Mouse (Mus musculus): ENCODE measurements around the gene Dok7. TPM values are rescaled to one million over a fixed set of nuclear protein-coding genes. Genes with fewer than 3 reads are reported as not detected.

The Dok7 gene
- polyA plus RNA-seq (2014; fragmentation: Nextera tagmentation; extraction: Ambion mirVana), result 7.9 and 8.8 TPM in 2 replicates

GRCm38 (mm10) chr5:35056604-35057432, at the start of gene Dok7:
Dok7 (plus strand) TSS chr5:35056766.
- Histone ChIP-seq H3K27ac (replicated peaks in 1 of 2; ENCODE audit: control insufficient read depth in 1 of 2, insufficient read depth in 1 of 2, low read depth in 2 of 2, low read length in 2 of 2) (peak within 1 kb of the TSS in 1 of 2 experiments; percentile 77; a peak in 2 of 4 replicates), H3K4me3 (ENCODE audit: control insufficient read depth in 1 of 2, insufficient read depth in 1 of 2, low read depth in 1 of 2, low read length in 2 of 2) (peak within 1 kb of the TSS; percentile 59 to 71), H3K9me3 (ENCODE audit: control insufficient read depth, low read length) (no peaks in the 10 kb centered on the region), H3K27me3 (ENCODE audit: control insufficient read depth, insufficient read depth, low read length) (peaks cover 11% of the 10 kb centered on the region; the same call in 1 of the 2 replicates), H3K4me1 (ENCODE audit: control insufficient read depth in 2 of 2, insufficient read depth in 2 of 2, low read length in 2 of 2) (peaks cover 23 to 39% of the 10 kb centered on the region in 2 experiments), H3K36me3 (ENCODE audit: control insufficient read depth, insufficient read depth, low read length) (no peaks in the 10 kb centered on the region), H3K4me2 (ENCODE audit: low read length) (peak within 1 kb of the TSS; percentile 94), H3K9ac (ENCODE audit: low read length) (peak within 1 kb of the TSS; percentile 87)
- ATAC-seq (ENCODE audit: insufficient number of reproducible peaks, insufficient read depth, low FRiP score, low read depth), result peak; percentile 66
- 1% methylated on average over 58 of the region's 74 CpGs for WGBS

GRCm38 (mm10) chr5:35009163-35009562, 47.4 kb upstream of the Dok7 start:
- H3K27ac ChIP-seq (replicated peaks in 1 of 2; ENCODE audit: control insufficient read depth in 1 of 2, insufficient read depth in 1 of 2, low read depth in 2 of 2, low read length in 2 of 2), result no peak overlapping the region
- no peak for ATAC-seq (ENCODE audit: insufficient number of reproducible peaks, insufficient read depth, low FRiP score, low read depth)
- WGBS, result 57% methylated on average over 4 of the region's 4 CpGs

GRCm38 (mm10) chr5:35010656-35011055, 45.9 kb upstream of the Dok7 start:
- Histone ChIP-seq H3K4me1 (ENCODE audit: control insufficient read depth in 2 of 2, insufficient read depth in 2 of 2, low read length in 2 of 2) (peaks cover 6 to 15% of the 10 kb centered on the region in 2 experiments), H3K9me3 (ENCODE audit: control insufficient read depth, low read length) (no peaks in the 10 kb centered on the region), H3K4me2 (ENCODE audit: low read length) (no peak overlapping the region), H3K4me3 (ENCODE audit: control insufficient read depth in 1 of 2, insufficient read depth in 1 of 2, low read depth in 1 of 2, low read length in 2 of 2) (no peak overlapping the region), H3K27ac (replicated peaks in 1 of 2; ENCODE audit: control insufficient read depth in 1 of 2, insufficient read depth in 1 of 2, low read depth in 2 of 2, low read length in 2 of 2) (no peak overlapping the region), H3K36me3 (ENCODE audit: control insufficient read depth, insufficient read depth, low read length) (peaks cover 4% of the 10 kb centered on the region; the same call in 1 of the 2 replicates), H3K9ac (ENCODE audit: low read length) (no peak overlapping the region), H3K27me3 (ENCODE audit: control insufficient read depth, insufficient read depth, low read length) (no peaks in the 10 kb centered on the region)
- ATAC-seq (ENCODE audit: insufficient number of reproducible peaks, insufficient read depth, low FRiP score, low read depth), result no peak
- WGBS, result 57% methylated on average over 5 of the region's 5 CpGs

More at GRCm38 (mm10) chr5:35009163-35009562, 47.4 kb upstream of the Dok7 start:
- Histone ChIP-seq H3K9ac (ENCODE audit: low read length) (no peak overlapping the region), H3K4me3 (ENCODE audit: control insufficient read depth in 1 of 2, insufficient read depth in 1 of 2, low read depth in 1 of 2, low read length in 2 of 2) (no peak overlapping the region), H3K4me2 (ENCODE audit: low read length) (no peak overlapping the region), H3K4me1 (ENCODE audit: control insufficient read depth in 2 of 2, insufficient read depth in 2 of 2, low read length in 2 of 2) (peaks cover 6 to 15% of the 10 kb centered on the region in 2 experiments), H3K27me3 (ENCODE audit: control insufficient read depth, insufficient read depth, low read length) (no peaks in the 10 kb centered on the region), H3K36me3 (ENCODE audit: control insufficient read depth, insufficient read depth, low read length) (peaks cover 5% of the 10 kb centered on the region; the same call in 1 of the 2 replicates), H3K9me3 (ENCODE audit: control insufficient read depth, low read length) (no peaks in the 10 kb centered on the region)

- Histone ChIP-seq H3K27me3 (ENCODE audit: control insufficient read depth, insufficient read depth, low read length) (no peaks in the 10 kb centered on the region), H3K4me2 (ENCODE audit: low read length) (no peak overlapping the region), H3K9me3 (ENCODE audit: control insufficient read depth, low read length) (no peaks in the 10 kb centered on the region), H3K4me1 (ENCODE audit: control insufficient read depth in 2 of 2, insufficient read depth in 2 of 2, low read length in 2 of 2) (peaks cover 6 to 15% of the 10 kb centered on the region in 2 experiments), H3K4me3 (ENCODE audit: control insufficient read depth in 1 of 2, insufficient read depth in 1 of 2, low read depth in 1 of 2, low read length in 2 of 2) (no peak overlapping the region), H3K27ac (replicated peaks in 1 of 2; ENCODE audit: control insufficient read depth in 1 of 2, insufficient read depth in 1 of 2, low read depth in 2 of 2, low read length in 2 of 2) (no peak overlapping the region), H3K36me3 (ENCODE audit: control insufficient read depth, insufficient read depth, low read length) (0 out of 2 replicates have a peak, but pooled peaks cover 3% of the 10 kb centered on the region), H3K9ac (ENCODE audit: low read length) (no peak overlapping the region)
- no peak for ATAC-seq (ENCODE audit: insufficient number of reproducible peaks, insufficient read depth, low FRiP score, low read depth)
- WGBS, result 97% methylated on average over 6 of the region's 6 CpGs
Measured at GRCm38 (mm10) chr5:35011156-35011923, 45.2 kb upstream of the Dok7 start.

DNA sequence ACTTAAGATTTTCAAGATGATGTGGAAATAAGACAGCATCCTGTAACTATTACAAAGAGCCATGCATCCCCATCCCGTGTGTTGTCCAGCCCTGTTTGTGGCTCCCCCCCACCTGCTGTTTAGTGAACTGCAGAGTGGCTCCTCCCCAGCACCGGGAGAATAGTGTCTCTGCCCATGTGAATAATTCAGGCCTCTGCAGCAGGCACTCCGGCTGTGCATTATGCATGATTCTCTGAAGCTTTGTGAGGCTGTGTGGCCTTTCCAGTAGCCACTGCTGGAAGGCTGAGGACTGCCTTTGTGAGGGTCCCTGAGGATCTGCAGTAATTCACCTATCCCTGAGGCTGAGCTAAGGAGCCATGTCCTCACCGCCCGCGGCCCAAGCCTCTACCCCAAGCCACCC, 42.5 kb upstream of the Dok7 start:
- ATAC-seq (ENCODE audit: insufficient number of reproducible peaks, insufficient read depth, low FRiP score, low read depth), result no peak
- no peak overlapping the region for H3K9ac ChIP-seq (ENCODE audit: low read length)
- no peak overlapping the region for H3K4me3 ChIP-seq (ENCODE audit: control insufficient read depth in 1 of 2, insufficient read depth in 1 of 2, low read depth in 1 of 2, low read length in 2 of 2)
- WGBS, result 80% methylated on average over 6 of the region's 6 CpGs
- no peaks in the 10 kb centered on the region for H3K9me3 ChIP-seq (ENCODE audit: control insufficient read depth, low read length)
- H3K27me3 ChIP-seq (ENCODE audit: control insufficient read depth, insufficient read depth, low read length), result no peaks in the 10 kb centered on the region
- H3K36me3 ChIP-seq (ENCODE audit: control insufficient read depth, insufficient read depth, low read length), result 0 out of 2 replicates have a peak, but pooled peaks cover 3% of the 10 kb centered on the region
- H3K4me1 ChIP-seq (ENCODE audit: control insufficient read depth in 2 of 2, insufficient read depth in 2 of 2, low read length in 2 of 2), result peaks cover 5 to 16% of the 10 kb centered on the region in 2 experiments
- no peak overlapping the region for H3K4me2 ChIP-seq (ENCODE audit: low read length)
- no peak overlapping the region for H3K27ac ChIP-seq (replicated peaks in 1 of 2; ENCODE audit: control insufficient read depth in 1 of 2, insufficient read depth in 1 of 2, low read depth in 2 of 2, low read length in 2 of 2)

GRCm38 (mm10) chr5:35019673-35020300, 36.8 kb upstream of the Dok7 start:
- Histone ChIP-seq H3K9ac (ENCODE audit: low read length) (no peak overlapping the region), H3K36me3 (ENCODE audit: control insufficient read depth, insufficient read depth, low read length) (peaks cover 35% of the 10 kb centered on the region), H3K4me1 (ENCODE audit: control insufficient read depth in 2 of 2, insufficient read depth in 2 of 2, low read length in 2 of 2) (peaks cover 13 to 40% of the 10 kb centered on the region in 2 experiments), H3K4me2 (ENCODE audit: low read length) (no peak overlapping the region), H3K27me3 (ENCODE audit: control insufficient read depth, insufficient read depth, low read length) (no peaks in the 10 kb centered on the region), H3K9me3 (ENCODE audit: control insufficient read depth, low read length) (no peaks in the 10 kb centered on the region), H3K4me3 (ENCODE audit: control insufficient read depth in 1 of 2, insufficient read depth in 1 of 2, low read depth in 1 of 2, low read length in 2 of 2) (no peak overlapping the region), H3K27ac (replicated peaks in 1 of 2; ENCODE audit: control insufficient read depth in 1 of 2, insufficient read depth in 1 of 2, low read depth in 2 of 2, low read length in 2 of 2) (peak overlapping the region; percentile 13 to 27; a peak in 1 of 4 replicates)
- no peak for ATAC-seq (ENCODE audit: insufficient number of reproducible peaks, insufficient read depth, low FRiP score, low read depth)
- 57% methylated on average over 9 of the region's 9 CpGs for WGBS
